Mouse (Mus musculus) layer of hippocampus, adult 2 months (tissue): ENCODE results near the gene Olfr293. TPM values are rescaled to one million over a fixed set of nuclear protein-coding genes. Genes with fewer than 3 reads are reported as not detected.

Experiments used
- DNase-seq, 2 experiments: peaks; one replicate each; pipeline ENCODE4 v3.0.0; 2022; ENCODE audit warnings: low spot score in 2 of 2
- H3K27ac ChIP-seq: fragments of 200-600 bp; 2 replicates; pipeline ENCODE4 v1.8.1; 2022
- H3K4me3 ChIP-seq: fragments of 200-600 bp; 2 replicates; pipeline ENCODE4 v1.8.1; 2022; ENCODE audit warnings: mild to moderate bottlenecking
- CTCF ChIP-seq: fragments of 200-600 bp; conservative IDR thresholded peaks from 2 replicates; pipeline ENCODE4 v1.8.1; 2022; ENCODE audit warnings: antibody characterized with exemption, mild to moderate bottlenecking, moderate library complexity
- long read RNA-seq, 2 experiments: library from polyadenylated mRNA; stranded (forward); transcript quantifications; one replicate each; pipeline ENCODE4 v2.0.0; 2021; ENCODE audit warnings: borderline mapping rate in 2 of 2
- total RNA-seq, 2 experiments: library from RNA; stranded (reverse); gene quantifications; 2 replicates each; pipeline ENCODE4 v1.2.3; 2021

Gene Olfr293
- total RNA-seq = not detected
- long read RNA-seq, experiment 1 = 0 reads
- long read RNA-seq, experiment 2 = 0 reads

DNA sequence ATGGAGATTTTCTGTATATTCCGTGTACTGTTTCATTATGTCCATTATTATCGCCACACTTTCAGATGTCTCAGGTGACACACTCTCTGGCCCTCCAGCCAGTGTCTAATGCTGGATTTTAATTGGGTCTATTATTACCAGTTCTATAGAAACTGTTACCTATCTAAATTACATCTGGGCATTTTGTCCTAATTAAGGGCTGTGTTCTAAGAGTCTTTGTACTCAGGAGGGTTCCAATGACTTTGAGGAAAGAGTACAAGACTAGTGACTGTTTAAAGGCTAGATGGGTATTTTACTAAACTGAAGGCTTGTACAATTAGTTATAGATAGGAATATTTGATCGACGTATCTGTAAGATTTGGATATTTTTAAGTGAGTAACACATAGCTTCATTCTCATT is at the start of gene Olfr293:
TSS of gene Olfr293 (plus strand) at position 301 of the 400 bp plus-strand sequence.
- no peak for TF ChIP-seq CTCF
- DNase-seq = no peak
- Histone ChIP-seq H3K4me3 (no peak within 1 kb of the TSS), H3K27ac (no peak within 1 kb of the TSS)

DNA sequence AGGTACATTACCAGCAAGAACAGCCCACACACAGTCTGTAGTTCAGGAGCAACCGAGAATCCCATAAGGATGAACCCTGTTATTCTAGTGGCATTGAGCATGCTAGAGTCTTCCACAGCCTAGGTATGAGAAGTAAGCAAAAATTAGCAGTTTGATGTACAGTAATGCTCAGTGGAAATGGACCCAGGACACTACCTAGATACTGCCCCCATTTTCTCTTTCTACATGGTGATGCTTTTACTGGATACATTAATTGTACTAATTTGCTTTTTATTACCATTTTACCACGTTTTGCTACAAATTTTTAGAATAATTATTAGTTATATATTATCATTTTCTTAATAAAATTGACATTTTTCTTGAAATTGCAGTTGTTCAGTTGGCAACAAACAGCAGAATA is 32.3 kb upstream of the Olfr293 start, which contains the start of gene Olfr294:
TSS of gene Olfr294 (minus strand) at position 101 of the 400 bp plus-strand sequence.
- DNase-seq = no peak
- Histone ChIP-seq H3K27ac (no peak within 1 kb of the TSS), H3K4me3 (no peak within 1 kb of the TSS)
- TF ChIP-seq CTCF = no peak

DNA sequence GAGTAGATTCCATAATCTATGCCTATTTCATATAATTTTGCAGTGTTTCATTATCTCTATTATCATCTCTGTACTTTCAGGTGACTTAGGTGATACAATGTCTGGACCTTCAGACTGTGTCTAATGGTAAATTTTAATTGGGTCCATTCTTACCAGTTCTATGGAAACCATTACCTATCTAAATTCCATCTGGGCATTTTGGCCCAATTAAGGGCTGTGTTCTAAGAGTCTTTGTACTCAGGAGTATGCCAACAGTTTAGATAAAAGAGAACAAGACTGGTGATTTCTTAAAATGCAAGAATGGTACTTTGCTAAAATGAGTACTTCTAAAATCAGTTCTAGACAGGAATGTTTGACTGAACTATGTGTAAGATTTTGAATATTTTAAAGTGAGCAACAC is 39.2 kb downstream of the Olfr293 start, which contains the start of gene Olfr292:
TSS of gene Olfr292 (plus strand) at position 301 of the 400 bp plus-strand sequence.
- Histone ChIP-seq H3K27ac (no peak within 1 kb of the TSS), H3K4me3 (no peak within 1 kb of the TSS)
- no peak for DNase-seq
- TF ChIP-seq CTCF = no peak

Other genes starting within 250 kb of the Olfr293 start
- not detected for gene Olfr301, start 245.2 kb upstream of the Olfr293 start, total RNA-seq
- gene Olfr299, start 189.1 kb upstream of the Olfr293 start, total RNA-seq = not detected
- not detected for gene Olfr298, start 156.6 kb upstream of the Olfr293 start, total RNA-seq
- gene Olfr297, start 129.1 kb upstream of the Olfr293 start, total RNA-seq = not detected
- not detected for gene Olfr295, start 65.2 kb upstream of the Olfr293 start, total RNA-seq
- not detected for gene Olfr294, start 32.4 kb upstream of the Olfr293 start, total RNA-seq
- not detected for gene Olfr292, start 39.3 kb downstream of the Olfr293 start, total RNA-seq
- gene Folh1, start 126.9 kb downstream of the Olfr293 start, total RNA-seq = 1 to 10 TPM; 7.4 to 7.5 TPM
- gene Vmn2r77, start 146.0 kb downstream of the Olfr293 start, total RNA-seq = not detected